Mouse (Mus musculus) brain, embryonic 14.5 days (tissue): ENCODE measurements around the gene March9. TPM values are rescaled to one million over a fixed set of nuclear protein-coding genes. Genes with fewer than 3 reads are reported as not detected.
A peak's percentile ranks its signal among the peaks of the same experiment; 100 is the strongest.

ENCODE experiments used
- DNase-seq: peaks from one replicate; pipeline ENCODE4 v3.0.0-alpha.2; 2011; ENCODE audit warnings: low read depth
- CTCF ChIP-seq: fragments of 200-500 bp; IDR thresholded peaks from 2 replicates; pipeline ENCODE4 v1.5.1; 2012; ENCODE audit warnings: inconsistent platforms, mild to moderate bottlenecking, moderate library complexity, borderline replicate concordance; ENCODE audit not compliant: insufficient read depth, insufficient read length; ENCODE audit errors: extremely low read depth
- POLR2A ChIP-seq: fragments of 200-500 bp; IDR thresholded peaks from 2 replicates; pipeline ENCODE4 v1.6.1; 2012; ENCODE audit warnings: mild to moderate bottlenecking, inconsistent platforms, borderline replicate concordance; ENCODE audit not compliant: poor library complexity, insufficient read depth, insufficient read length, severe bottlenecking; ENCODE audit errors: extremely low read depth
- polyA plus RNA-seq: library from polyadenylated mRNA; depleted of rRNA; stranded (reverse); fragments of >200 nt; gene quantifications from 2 replicates; pipeline ENCODE4 v1.2.3, GENCODE M21; 2012

The March9 gene
- polyA plus RNA-seq, 1 experiment, result 51.7 TPM

- TF ChIP-seq CTCF (0 out of 2 replicates have a peak, but pooled peaks have one; percentile 4), POLR2A (no peak)
- peak; percentile 45 for DNase-seq
Observed at GRCm38 (mm10) chr10:127091507-127092396, 31.8 kb upstream of the March9 start.

- DNase-seq, result peak; percentile 73
- no peak for TF ChIP-seq POLR2A
- TF ChIP-seq CTCF, result no peak
Observed at GRCm38 (mm10) chr10:127090560-127091411, 30.8 kb upstream of the March9 start.

- no peak for DNase-seq
- TF ChIP-seq POLR2A (no peak), CTCF (peak; percentile 10; the same call in 1 of the 2 replicates)
Observed at GRCm38 (mm10) chr10:127085633-127086032, 25.6 kb upstream of the March9 start.

GRCm38 (mm10) chr10:127085052-127085451 lies 25.1 kb upstream of the March9 start:
- TF ChIP-seq POLR2A, result no peak
- TF ChIP-seq CTCF, result no peak
- DNase-seq, result no peak

- DNase-seq, result no peak
- TF ChIP-seq CTCF (no peak), POLR2A (no peak)
Observed at GRCm38 (mm10) chr10:127083915-127084306, 23.9 kb upstream of the March9 start.

GRCm38 (mm10) chr10:127083292-127083914 lies 23.4 kb upstream of the March9 start:
- no peak for DNase-seq
- TF ChIP-seq POLR2A, result no peak
- no peak for TF ChIP-seq CTCF

- TF ChIP-seq POLR2A (no peak), CTCF (no peak)
- peak; percentile 81 for DNase-seq
Observed at GRCm38 (mm10) chr10:127081996-127082620, 22.1 kb upstream of the March9 start.

GRCm38 (mm10) chr10:127080901-127081780 lies 21.2 kb upstream of the March9 start:
- DNase-seq, result peak; percentile 36
- 0 out of 2 replicates have a peak, but pooled peaks have one; percentile 7 for TF ChIP-seq CTCF
- TF ChIP-seq POLR2A, result no peak

GRCm38 (mm10) chr10:127079665-127080391 lies 19.8 kb upstream of the March9 start:
- TF ChIP-seq POLR2A (no peak), CTCF (peak; percentile 47; the same call in 1 of the 2 replicates)
- peak; percentile 60 for DNase-seq
